Mouse (Mus musculus): ENCODE measurements around the gene Ptcd2. TPM values are rescaled to one million over a fixed set of nuclear protein-coding genes. Genes with fewer than 3 reads are reported as not detected.

The Ptcd2 gene
- polyA plus RNA-seq, 2 experiments: 13.3 to 28.4 TPM

- WGBS (ENCODE audit: insufficient replicate concordance): 55% methylated on average over 10 of the region's 10 CpGs
- no peak for TF ChIP-seq EP300 (IDR thresholded peaks at IDR 0.05; ENCODE audit: low read depth)
- no peak for TF ChIP-seq CTCF (IDR thresholded peaks at IDR 0.05; ENCODE audit: low read depth)
- H3K27me3 ChIP-seq (ENCODE audit: control insufficient read depth, insufficient read depth, low read length): no peaks in the 10 kb centered on the region
- no peaks in the 10 kb centered on the region for H3K4me1 ChIP-seq (replicated peaks; ENCODE audit: control insufficient read depth in 2 of 2, insufficient read depth in 2 of 2, low read length in 1 of 2)
- no peaks in the 10 kb centered on the region for H3K36me3 ChIP-seq (replicated peaks; ENCODE audit: control insufficient read depth, insufficient read depth, low read depth)
- no peak overlapping the region for H3K4me2 ChIP-seq (ENCODE audit: low read depth)
- ATAC-seq (ENCODE audit: insufficient read depth) (no peak), DNase-seq (ENCODE audit: low read depth in 3 of 3, low spot score in 3 of 3) (no peak)
- H3K4me3 ChIP-seq (ENCODE audit: insufficient read depth in 1 of 2, low read depth in 2 of 2, low read length in 2 of 2): no peak overlapping the region
- no peak overlapping the region for H3K27ac ChIP-seq
- no peak overlapping the region for H3K9ac ChIP-seq (replicated peaks)
- H3K9me3 ChIP-seq (ENCODE audit: control insufficient read depth, low read length): no peaks in the 10 kb centered on the region
Measured at GRCm38 (mm10) chr13:99279351-99279750, 65.2 kb downstream of the Ptcd2 start.

- H3K4me2 ChIP-seq (ENCODE audit: low read depth): no peak overlapping the region
- no peak overlapping the region for H3K4me3 ChIP-seq (ENCODE audit: insufficient read depth in 1 of 2, low read depth in 2 of 2, low read length in 2 of 2)
- no peaks in the 10 kb centered on the region for H3K4me1 ChIP-seq (replicated peaks; ENCODE audit: control insufficient read depth in 2 of 2, insufficient read depth in 2 of 2, low read length in 1 of 2)
- H3K27me3 ChIP-seq (ENCODE audit: control insufficient read depth, insufficient read depth, low read length): no peaks in the 10 kb centered on the region
- no peaks in the 10 kb centered on the region for H3K9me3 ChIP-seq (ENCODE audit: control insufficient read depth, low read length)
- WGBS (ENCODE audit: insufficient replicate concordance): 64% methylated on average over 6 of the region's 6 CpGs
- ATAC-seq (ENCODE audit: insufficient read depth): no peak
- no peaks in the 10 kb centered on the region for H3K36me3 ChIP-seq (replicated peaks; ENCODE audit: control insufficient read depth, insufficient read depth, low read depth)
- TF ChIP-seq CTCF (IDR thresholded peaks at IDR 0.05; ENCODE audit: low read depth) (no peak), EP300 (IDR thresholded peaks at IDR 0.05; ENCODE audit: low read depth) (no peak)
- H3K9ac ChIP-seq (replicated peaks): no peak overlapping the region
- no peak overlapping the region for H3K27ac ChIP-seq
- DNase-seq (ENCODE audit: low read depth in 3 of 3, low spot score in 3 of 3): no peak
Measured at GRCm38 (mm10) chr13:99278511-99278910, 66.0 kb downstream of the Ptcd2 start.

- no peak for ATAC-seq (ENCODE audit: insufficient read depth)
- no peaks in the 10 kb centered on the region for H3K9me3 ChIP-seq (ENCODE audit: control insufficient read depth, low read length)
- TF ChIP-seq CTCF (IDR thresholded peaks at IDR 0.05; ENCODE audit: low read depth) (no peak), EP300 (IDR thresholded peaks at IDR 0.05; ENCODE audit: low read depth) (no peak)
- no peak overlapping the region for H3K9ac ChIP-seq (replicated peaks)
- no peaks in the 10 kb centered on the region for H3K27me3 ChIP-seq (ENCODE audit: control insufficient read depth, insufficient read depth, low read length)
- no peak overlapping the region for H3K27ac ChIP-seq
- no peak overlapping the region for H3K4me3 ChIP-seq (ENCODE audit: insufficient read depth in 1 of 2, low read depth in 2 of 2, low read length in 2 of 2)
- no peak overlapping the region for H3K4me2 ChIP-seq (ENCODE audit: low read depth)
- WGBS (ENCODE audit: insufficient replicate concordance): 69% methylated on average over 3 of the region's 3 CpGs
- no peak for DNase-seq (ENCODE audit: low read depth in 3 of 3, low spot score in 3 of 3)
- no peaks in the 10 kb centered on the region for H3K36me3 ChIP-seq (replicated peaks; ENCODE audit: control insufficient read depth, insufficient read depth, low read depth)
- H3K4me1 ChIP-seq (replicated peaks; ENCODE audit: control insufficient read depth in 2 of 2, insufficient read depth in 2 of 2, low read length in 1 of 2): no peaks in the 10 kb centered on the region
Measured at GRCm38 (mm10) chr13:99277521-99277920, 67.0 kb downstream of the Ptcd2 start.

- Histone ChIP-seq H3K4me1 (replicated peaks; ENCODE audit: control insufficient read depth in 2 of 2, insufficient read depth in 2 of 2, low read length in 1 of 2) (no peaks in the 10 kb centered on the region), H3K36me3 (replicated peaks; ENCODE audit: control insufficient read depth, insufficient read depth, low read depth) (no peaks in the 10 kb centered on the region), H3K27me3 (ENCODE audit: control insufficient read depth, insufficient read depth, low read length) (no peaks in the 10 kb centered on the region), H3K4me3 (ENCODE audit: insufficient read depth in 1 of 2, low read depth in 2 of 2, low read length in 2 of 2) (no peak overlapping the region), H3K9me3 (ENCODE audit: control insufficient read depth, low read length) (no peaks in the 10 kb centered on the region), H3K27ac (no peak overlapping the region), H3K4me2 (ENCODE audit: low read depth) (no peak overlapping the region), H3K9ac (replicated peaks) (no peak overlapping the region)
- TF ChIP-seq EP300 (IDR thresholded peaks at IDR 0.05; ENCODE audit: low read depth) (no peak), CTCF (IDR thresholded peaks at IDR 0.05; ENCODE audit: low read depth) (no peak)
- DNase-seq (ENCODE audit: low read depth in 3 of 3, low spot score in 3 of 3) (no peak), ATAC-seq (ENCODE audit: insufficient read depth) (no peak)
- WGBS (ENCODE audit: insufficient replicate concordance): 66% methylated on average over 3 of the region's 3 CpGs
Measured at GRCm38 (mm10) chr13:99272046-99272445, 72.5 kb downstream of the Ptcd2 start.

Other genes starting within 250 kb of the Ptcd2 start
- 0.46 and 0.56 TPM in 2 replicates for gene Zfp366, start 159.9 kb downstream of the Ptcd2 start, polyA plus RNA-seq (2012; rRNA removed)
- gene Zfp366, start 159.9 kb downstream of the Ptcd2 start, polyA plus RNA-seq (2014; fragmentation: Nextera tagmentation; extraction: Ambion mirVana): 0.23 and 0.28 TPM in 2 replicates
- gene Mrps27, start 81 bp upstream of the Ptcd2 start, polyA plus RNA-seq (2012; rRNA removed): 10.8 and 14.4 TPM in 2 replicates
- 21.5 and 24.6 TPM in 2 replicates for gene Mrps27, start 81 bp upstream of the Ptcd2 start, polyA plus RNA-seq (2014; fragmentation: Nextera tagmentation; extraction: Ambion mirVana)
- 0.19 and 0.27 TPM in 2 replicates for gene Map1b, start 171.8 kb upstream of the Ptcd2 start, polyA plus RNA-seq (2012; rRNA removed)
- gene Map1b, start 171.8 kb upstream of the Ptcd2 start, polyA plus RNA-seq (2014; fragmentation: Nextera tagmentation; extraction: Ambion mirVana): 1.2 and 1.7 TPM in 2 replicates